Mouse (Mus musculus): ENCODE results near the gene Ptgfrn. TPM values are rescaled to one million over a fixed set of nuclear protein-coding genes. Genes with fewer than 3 reads are reported as not detected.

The Ptgfrn gene
- polyA plus RNA-seq, 1 experiment from 2014 or later, result 5.1 TPM

- no peaks in the 10 kb centered on the region for H3K36me3 ChIP-seq
- no peak overlapping the region for H3K4me2 ChIP-seq
- WGBS, result 87% methylated on average over 9 of the region's 9 CpGs
- no peak for ATAC-seq (ENCODE audit: extremely low read depth, insufficient number of reproducible peaks, low FRiP score, low TSS enrichment)
- peaks cover 19% of the 10 kb centered on the region for H3K4me1 ChIP-seq
- H3K9ac ChIP-seq, result no peak overlapping the region
- no peak overlapping the region for H3K27ac ChIP-seq (replicated peaks)
- no peaks in the 10 kb centered on the region for H3K27me3 ChIP-seq (replicated peaks)
- H3K9me3 ChIP-seq, result no peaks in the 10 kb centered on the region
- H3K4me3 ChIP-seq, result no peak overlapping the region
Observed at GRCm38 (mm10) chr3:101134861-101135260, 24.8 kb upstream of the Ptgfrn start.

- no peaks in the 10 kb centered on the region for H3K36me3 ChIP-seq
- H3K27ac ChIP-seq (replicated peaks), result no peak overlapping the region
- H3K4me1 ChIP-seq, result peaks cover 30% of the 10 kb centered on the region
- ATAC-seq (ENCODE audit: extremely low read depth, insufficient number of reproducible peaks, low FRiP score, low TSS enrichment), result no peak
- no peaks in the 10 kb centered on the region for H3K9me3 ChIP-seq
- H3K27me3 ChIP-seq (replicated peaks), result no peaks in the 10 kb centered on the region
- 86% methylated on average over 6 of the region's 6 CpGs for WGBS
- no peak overlapping the region for H3K4me2 ChIP-seq
- no peak overlapping the region for H3K9ac ChIP-seq
- H3K4me3 ChIP-seq, result no peak overlapping the region
Observed at GRCm38 (mm10) chr3:101132981-101133380, 22.9 kb upstream of the Ptgfrn start.

DNA sequence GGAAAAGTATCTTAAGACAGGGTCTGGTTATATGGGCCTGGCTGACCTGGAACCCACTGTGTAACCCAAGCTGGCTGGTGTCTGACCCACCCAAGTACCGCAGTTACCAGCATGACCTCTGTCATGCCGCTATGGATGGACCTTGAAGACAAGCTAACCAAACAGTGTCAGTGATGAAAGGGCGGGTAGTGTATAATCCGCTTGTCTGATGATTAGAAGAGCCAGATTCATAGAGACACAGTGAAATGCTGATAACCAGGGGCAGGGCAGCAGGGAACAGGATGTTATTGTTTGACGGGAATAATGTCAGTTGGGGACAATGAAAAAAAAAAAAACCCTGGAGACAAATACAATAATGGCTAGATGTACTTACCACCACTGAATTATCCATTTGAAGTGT is 21.7 kb upstream of the Ptgfrn start:
- no peaks in the 10 kb centered on the region for H3K36me3 ChIP-seq
- H3K4me2 ChIP-seq, result no peak overlapping the region
- H3K9me3 ChIP-seq, result no peaks in the 10 kb centered on the region
- H3K4me3 ChIP-seq, result no peak overlapping the region
- no peak for ATAC-seq (ENCODE audit: extremely low read depth, insufficient number of reproducible peaks, low FRiP score, low TSS enrichment)
- H3K27me3 ChIP-seq (replicated peaks), result no peaks in the 10 kb centered on the region
- H3K9ac ChIP-seq, result no peak overlapping the region
- no peak overlapping the region for H3K27ac ChIP-seq (replicated peaks)
- WGBS, result 72% methylated on average over 5 of the region's 5 CpGs
- peaks cover 27% of the 10 kb centered on the region for H3K4me1 ChIP-seq

DNA sequence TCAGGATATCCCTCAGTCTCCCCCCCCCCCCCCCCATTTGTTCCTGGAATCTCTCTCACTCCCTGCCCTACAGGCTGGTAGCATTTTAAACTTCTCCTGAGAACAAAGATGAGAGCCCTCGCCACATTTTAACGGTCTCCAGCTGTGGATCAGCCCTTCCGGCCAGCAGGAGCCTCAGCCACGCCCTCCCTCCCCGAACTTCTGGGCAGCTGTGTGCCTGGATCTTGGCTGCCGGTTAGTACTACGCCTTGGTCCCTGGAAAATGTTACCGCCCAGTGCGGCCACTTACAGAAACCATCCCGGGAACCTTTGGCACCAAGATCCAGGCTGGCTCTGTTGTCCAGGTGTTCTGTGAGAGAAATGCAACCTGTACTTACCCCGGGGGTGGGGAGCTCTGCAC is 20.4 kb upstream of the Ptgfrn start:
- no peaks in the 10 kb centered on the region for H3K27me3 ChIP-seq (replicated peaks)
- H3K9me3 ChIP-seq, result no peaks in the 10 kb centered on the region
- peak overlapping the region; percentile 59 for H3K9ac ChIP-seq
- H3K27ac ChIP-seq (replicated peaks), result no peak overlapping the region
- no peak for ATAC-seq (ENCODE audit: extremely low read depth, insufficient number of reproducible peaks, low FRiP score, low TSS enrichment)
- H3K4me1 ChIP-seq, result peaks cover 21% of the 10 kb centered on the region
- no peaks in the 10 kb centered on the region for H3K36me3 ChIP-seq
- H3K4me3 ChIP-seq, result peak overlapping the region; percentile 30
- H3K4me2 ChIP-seq, result peak overlapping the region; percentile 64
- WGBS, result 4% methylated on average over 11 of the region's 11 CpGs

DNA sequence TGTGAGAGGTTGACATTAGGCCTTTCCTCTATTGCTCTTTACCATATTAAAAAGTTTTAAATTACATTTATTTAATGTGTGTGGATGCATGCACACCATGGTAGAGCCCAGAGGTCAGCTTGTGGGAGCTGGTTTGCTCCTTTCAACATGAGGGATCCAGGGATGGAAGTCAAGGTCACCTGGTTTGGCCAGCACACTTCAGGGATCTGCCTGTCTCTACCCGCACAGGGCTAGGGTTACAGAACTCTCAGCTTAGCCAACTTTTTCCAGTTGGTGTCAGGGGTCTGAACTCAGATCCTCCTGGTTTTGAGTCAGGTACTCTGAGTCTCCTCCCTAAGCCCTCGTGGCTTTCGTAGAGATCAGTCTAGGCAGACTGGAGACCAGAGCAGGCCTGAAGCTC is 19.5 kb upstream of the Ptgfrn start:
- no peak overlapping the region for H3K9ac ChIP-seq
- H3K4me1 ChIP-seq, result peaks cover 21% of the 10 kb centered on the region
- WGBS, result 74% methylated on average over 3 of the region's 3 CpGs
- H3K27ac ChIP-seq (replicated peaks), result no peak overlapping the region
- no peak overlapping the region for H3K4me3 ChIP-seq
- no peaks in the 10 kb centered on the region for H3K9me3 ChIP-seq
- H3K4me2 ChIP-seq, result no peak overlapping the region
- ATAC-seq (ENCODE audit: extremely low read depth, insufficient number of reproducible peaks, low FRiP score, low TSS enrichment), result no peak
- H3K36me3 ChIP-seq, result no peaks in the 10 kb centered on the region
- no peaks in the 10 kb centered on the region for H3K27me3 ChIP-seq (replicated peaks)

GRCm38 (mm10) chr3:101129090-101129489 is 19.0 kb upstream of the Ptgfrn start:
- no peaks in the 10 kb centered on the region for H3K27me3 ChIP-seq (replicated peaks)
- no peak overlapping the region for H3K4me2 ChIP-seq
- H3K9me3 ChIP-seq, result no peaks in the 10 kb centered on the region
- H3K9ac ChIP-seq, result no peak overlapping the region
- no peak overlapping the region for H3K27ac ChIP-seq (replicated peaks)
- no peaks in the 10 kb centered on the region for H3K36me3 ChIP-seq
- peaks cover 21% of the 10 kb centered on the region for H3K4me1 ChIP-seq
- no peak overlapping the region for H3K4me3 ChIP-seq
- ATAC-seq (ENCODE audit: extremely low read depth, insufficient number of reproducible peaks, low FRiP score, low TSS enrichment), result no peak

GRCm38 (mm10) chr3:101127766-101128165 is 17.7 kb upstream of the Ptgfrn start:
- Histone ChIP-seq H3K27ac (replicated peaks) (no peak overlapping the region), H3K36me3 (no peaks in the 10 kb centered on the region), H3K4me3 (no peak overlapping the region), H3K9ac (no peak overlapping the region), H3K4me2 (no peak overlapping the region), H3K27me3 (replicated peaks) (no peaks in the 10 kb centered on the region), H3K9me3 (no peaks in the 10 kb centered on the region), H3K4me1 (peaks cover 21% of the 10 kb centered on the region)
- no peak for ATAC-seq (ENCODE audit: extremely low read depth, insufficient number of reproducible peaks, low FRiP score, low TSS enrichment)
- 81% methylated on average over 2 of the region's 2 CpGs for WGBS

- Histone ChIP-seq H3K36me3 (no peaks in the 10 kb centered on the region), H3K9ac (no peak overlapping the region), H3K9me3 (0 out of 2 replicates have a peak, but pooled peaks cover 4% of the 10 kb centered on the region), H3K4me3 (no peak overlapping the region), H3K4me1 (peaks cover 9% of the 10 kb centered on the region), H3K27ac (replicated peaks) (no peak overlapping the region), H3K4me2 (no peak overlapping the region), H3K27me3 (replicated peaks) (no peaks in the 10 kb centered on the region)
- no peak for ATAC-seq (ENCODE audit: extremely low read depth, insufficient number of reproducible peaks, low FRiP score, low TSS enrichment)
- WGBS, result 89% methylated on average over 5 of the region's 5 CpGs
Observed at GRCm38 (mm10) chr3:101124716-101125115, 14.6 kb upstream of the Ptgfrn start.

GRCm38 (mm10) chr3:101122479-101122878 is 12.4 kb upstream of the Ptgfrn start:
- Histone ChIP-seq H3K4me3 (no peak overlapping the region), H3K9ac (no peak overlapping the region), H3K4me1 (no peaks in the 10 kb centered on the region), H3K36me3 (no peaks in the 10 kb centered on the region), H3K27me3 (replicated peaks) (no peaks in the 10 kb centered on the region), H3K4me2 (no peak overlapping the region), H3K27ac (replicated peaks) (no peak overlapping the region), H3K9me3 (0 out of 2 replicates have a peak, but pooled peaks cover 4% of the 10 kb centered on the region)
- ATAC-seq (ENCODE audit: extremely low read depth, insufficient number of reproducible peaks, low FRiP score, low TSS enrichment), result no peak
- 68% methylated on average over 3 of the region's 3 CpGs for WGBS

- Histone ChIP-seq H3K4me1 (peaks cover 8% of the 10 kb centered on the region), H3K27me3 (replicated peaks) (no peaks in the 10 kb centered on the region), H3K4me3 (no peak overlapping the region), H3K27ac (replicated peaks) (no peak overlapping the region), H3K36me3 (no peaks in the 10 kb centered on the region), H3K4me2 (no peak overlapping the region), H3K9me3 (0 out of 2 replicates have a peak, but pooled peaks cover 4% of the 10 kb centered on the region), H3K9ac (no peak overlapping the region)
- ATAC-seq (ENCODE audit: extremely low read depth, insufficient number of reproducible peaks, low FRiP score, low TSS enrichment), result no peak
- 89% methylated on average over 11 of the region's 11 CpGs for WGBS
Observed at GRCm38 (mm10) chr3:101117774-101118173, 7.7 kb upstream of the Ptgfrn start.

DNA sequence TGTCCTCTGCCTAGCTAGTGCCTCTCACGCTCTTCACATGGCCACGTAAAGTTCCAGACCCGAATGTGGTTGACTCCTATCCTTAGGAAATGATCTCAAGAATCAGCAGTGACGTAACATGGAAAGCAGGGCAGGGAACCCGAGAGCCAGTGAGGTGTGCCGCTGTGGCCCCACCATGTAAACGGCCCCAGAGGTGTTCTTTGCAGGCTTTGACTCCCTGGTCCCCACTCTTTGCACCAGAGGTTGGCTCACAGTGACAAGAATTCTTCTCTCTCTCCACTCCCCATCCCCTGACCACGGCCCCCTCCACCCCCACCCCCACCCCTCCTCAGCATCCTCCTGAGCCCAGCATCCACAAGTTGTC is 7.3 kb upstream of the Ptgfrn start:
- 89% methylated on average over 8 of the region's 8 CpGs for WGBS
- Histone ChIP-seq H3K9me3 (0 out of 2 replicates have a peak, but pooled peaks cover 4% of the 10 kb centered on the region), H3K4me1 (peaks cover 12% of the 10 kb centered on the region), H3K4me2 (no peak overlapping the region), H3K36me3 (no peaks in the 10 kb centered on the region), H3K27ac (replicated peaks) (no peak overlapping the region), H3K9ac (no peak overlapping the region), H3K27me3 (replicated peaks) (no peaks in the 10 kb centered on the region), H3K4me3 (no peak overlapping the region)
- ATAC-seq (ENCODE audit: extremely low read depth, insufficient number of reproducible peaks, low FRiP score, low TSS enrichment), result no peak

GRCm38 (mm10) chr3:101116431-101117385 is 6.6 kb upstream of the Ptgfrn start:
- no peak for ATAC-seq (ENCODE audit: extremely low read depth, insufficient number of reproducible peaks, low FRiP score, low TSS enrichment)
- WGBS, result 49% methylated on average over 25 of the region's 25 CpGs

More at GRCm38 (mm10) chr3:101116431-101117385, 6.6 kb upstream of the Ptgfrn start:
- Histone ChIP-seq H3K4me1 (peaks cover 18% of the 10 kb centered on the region), H3K9ac (no peak overlapping the region; the same call in 1 of the 2 replicates), H3K27me3 (replicated peaks) (no peaks in the 10 kb centered on the region), H3K4me3 (no peak overlapping the region), H3K4me2 (peak overlapping the region; percentile 14; the same call in 1 of the 2 replicates), H3K9me3 (0 out of 2 replicates have a peak, but pooled peaks cover 4% of the 10 kb centered on the region), H3K36me3 (no peaks in the 10 kb centered on the region), H3K27ac (replicated peaks) (no peak overlapping the region)

Data from heart, embryonic 13.5 days (tissue).